Mouse (Mus musculus) heart, embryonic 14.5 days (tissue): ENCODE measurements around the gene Ttc28. TPM values are rescaled to one million over a fixed set of nuclear protein-coding genes. Genes with fewer than 3 reads are reported as not detected.
A peak's percentile ranks its signal among the peaks of the same experiment; 100 is the strongest.

ENCODE experiments used
- ATAC-seq: fragments of 200-750 bp; cut with Nextera tagmentation; 2 replicates; pipeline ENCODE4 v1.8.0; 2017; ENCODE audit warnings: low read depth, moderate TSS enrichment; ENCODE audit not compliant: insufficient number of reproducible peaks, insufficient read depth, low FRiP score
- H3K27ac ChIP-seq, 2 experiments: fragments of 200-500 bp in 1 of 2; fragments of 300-500 bp in 1 of 2; sonication (generic) in 1 of 2; replicated peaks in 1 of 2; 2 replicates each; pipeline ENCODE4 v1.5.1; 2012 to 2014; ENCODE audit warnings: low read depth in 2 of 2, low read length in 2 of 2, control low read depth in 1 of 2, mild to moderate bottlenecking in 1 of 2, mixed read lengths in 1 of 2; ENCODE audit not compliant: control insufficient read depth in 1 of 2, insufficient read depth in 1 of 2
- H3K27me3 ChIP-seq: fragments of 300-500 bp; sonication (generic); 2 replicates; pipeline ENCODE4 v1.6.1; 2014; ENCODE audit warnings: mild to moderate bottlenecking, low read length, control low read depth; ENCODE audit not compliant: control insufficient read depth, insufficient read depth
- H3K36me3 ChIP-seq: fragments of 300-500 bp; sonication (generic); 2 replicates; pipeline ENCODE4 v1.6.1; 2014; ENCODE audit warnings: mild to moderate bottlenecking, control low read depth, low read length, mixed read lengths; ENCODE audit not compliant: control insufficient read depth, insufficient read depth
- H3K4me1 ChIP-seq, 2 experiments: fragments of 200-500 bp in 1 of 2; fragments of 300-500 bp in 1 of 2; sonication (generic) in 1 of 2; 2 replicates each; pipeline ENCODE4 v1.6.1; 2012 to 2014; ENCODE audit warnings: low read length in 2 of 2, control low read depth in 1 of 2, mixed read lengths in 1 of 2; ENCODE audit not compliant: control insufficient read depth in 2 of 2, insufficient read depth in 2 of 2
- H3K4me2 ChIP-seq: fragments of 300-500 bp; sonication (generic); 2 replicates; pipeline ENCODE4 v1.6.1; 2014; ENCODE audit warnings: mild to moderate bottlenecking, low read length
- H3K4me3 ChIP-seq, 2 experiments: fragments of 200-500 bp in 1 of 2; fragments of 300-500 bp in 1 of 2; sonication (generic) in 1 of 2; 2 replicates each; pipeline ENCODE4 v1.5.1; 2012 to 2014; ENCODE audit warnings: low read length in 2 of 2, mild to moderate bottlenecking in 2 of 2, control low read depth in 1 of 2, low read depth in 1 of 2, moderate library complexity in 1 of 2; ENCODE audit not compliant: control insufficient read depth in 1 of 2, insufficient read depth in 1 of 2
- H3K9ac ChIP-seq: fragments of 300-500 bp; sonication (generic); 2 replicates; pipeline ENCODE4 v1.6.1; 2014; ENCODE audit warnings: mild to moderate bottlenecking, low read length
- H3K9me3 ChIP-seq: fragments of 300-500 bp; sonication (generic); 2 replicates; pipeline ENCODE4 v1.6.1; 2016; ENCODE audit warnings: low read length, control low read depth; ENCODE audit not compliant: control insufficient read depth
- WGBS: fragments of 180-500 bp; shearing (Covaris S2); extraction: QIAGEN DNeasy Blood & Tissue Kit; methylation state at CpG from one replicate; pipeline ENCODE4 v1.1.7; 2014; 5-methylcytosine and 5-hydroxymethylcytosine counted together
- polyA plus RNA-seq: library from polyadenylated mRNA; unstranded; fragments of >200 nt; fragmentation: Nextera tagmentation; extraction: Ambion mirVana; gene quantifications from 2 replicates; pipeline ENCODE4 v1.2.1, GENCODE M21; 2014

Gene Ttc28
- polyA plus RNA-seq, 1 experiment from 2014 or later: 9.0 TPM

GRCm38 (mm10) chr5:111155928-111156327, 276.3 kb downstream of the Ttc28 start:
- Histone ChIP-seq H3K36me3 (no peaks in the 10 kb centered on the region), H3K27me3 (no peaks in the 10 kb centered on the region), H3K4me1 (peaks cover 26 to 39% of the 10 kb centered on the region in 2 experiments), H3K27ac (peak overlapping the region in 1 of 2 experiments; percentile 11; a peak in 1 of 4 replicates), H3K9ac (no peak overlapping the region), H3K4me2 (no peak overlapping the region), H3K4me3 (no peak overlapping the region), H3K9me3 (no peaks in the 10 kb centered on the region)
- WGBS: 80% methylated on average over 12 of the region's 12 CpGs
- ATAC-seq: no peak

DNA sequence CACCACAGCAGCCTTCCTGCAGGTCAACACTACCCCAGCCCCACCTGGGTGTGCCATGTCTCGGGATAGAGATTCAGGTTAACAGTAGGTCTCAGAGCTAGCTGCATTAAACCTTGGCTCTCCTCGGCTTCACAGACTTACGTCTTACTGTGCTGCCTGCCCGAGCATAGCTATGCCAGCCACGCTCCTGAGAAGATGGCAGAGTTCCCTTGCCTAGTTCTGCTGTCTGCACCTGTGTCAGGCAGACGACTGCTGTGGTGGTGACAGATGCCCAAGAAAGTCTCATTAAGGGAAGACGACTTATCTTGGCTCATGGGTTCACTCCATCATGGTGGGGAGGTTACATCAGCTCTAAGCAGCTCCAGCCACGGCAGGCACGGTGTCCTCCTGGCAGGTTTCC, 278.7 kb downstream of the Ttc28 start:
- Histone ChIP-seq H3K4me2 (no peak overlapping the region), H3K36me3 (no peaks in the 10 kb centered on the region), H3K27ac (no peak overlapping the region), H3K4me3 (no peak overlapping the region), H3K9ac (no peak overlapping the region), H3K9me3 (no peaks in the 10 kb centered on the region), H3K4me1 (peaks cover 19 to 42% of the 10 kb centered on the region in 2 experiments), H3K27me3 (0 out of 2 replicates have a peak, but pooled peaks cover 3% of the 10 kb centered on the region)
- ATAC-seq: no peak
- 76% methylated on average over 9 of the region's 9 CpGs for WGBS

- peak overlapping the region; percentile 6 to 57; a peak in 3 of 4 replicates for H3K27ac ChIP-seq
- ATAC-seq: peak; percentile 54
- no peaks in the 10 kb centered on the region for H3K36me3 ChIP-seq
- peak overlapping the region; percentile 21; the same call in 1 of the 2 replicates for H3K9ac ChIP-seq
- peak overlapping the region; percentile 58 for H3K4me2 ChIP-seq
- 19% methylated on average over 23 of the region's 23 CpGs for WGBS
- no peaks in the 10 kb centered on the region for H3K9me3 ChIP-seq
- 0 out of 2 replicates have a peak, but pooled peaks cover 11% of the 10 kb centered on the region for H3K27me3 ChIP-seq
- peaks cover 19 to 34% of the 10 kb centered on the region in 2 experiments for H3K4me1 ChIP-seq
- peak overlapping the region; percentile 9 to 12; a peak in 3 of 4 replicates for H3K4me3 ChIP-seq
Observed at GRCm38 (mm10) chr5:111159628-111160321, 280.2 kb downstream of the Ttc28 start.

DNA sequence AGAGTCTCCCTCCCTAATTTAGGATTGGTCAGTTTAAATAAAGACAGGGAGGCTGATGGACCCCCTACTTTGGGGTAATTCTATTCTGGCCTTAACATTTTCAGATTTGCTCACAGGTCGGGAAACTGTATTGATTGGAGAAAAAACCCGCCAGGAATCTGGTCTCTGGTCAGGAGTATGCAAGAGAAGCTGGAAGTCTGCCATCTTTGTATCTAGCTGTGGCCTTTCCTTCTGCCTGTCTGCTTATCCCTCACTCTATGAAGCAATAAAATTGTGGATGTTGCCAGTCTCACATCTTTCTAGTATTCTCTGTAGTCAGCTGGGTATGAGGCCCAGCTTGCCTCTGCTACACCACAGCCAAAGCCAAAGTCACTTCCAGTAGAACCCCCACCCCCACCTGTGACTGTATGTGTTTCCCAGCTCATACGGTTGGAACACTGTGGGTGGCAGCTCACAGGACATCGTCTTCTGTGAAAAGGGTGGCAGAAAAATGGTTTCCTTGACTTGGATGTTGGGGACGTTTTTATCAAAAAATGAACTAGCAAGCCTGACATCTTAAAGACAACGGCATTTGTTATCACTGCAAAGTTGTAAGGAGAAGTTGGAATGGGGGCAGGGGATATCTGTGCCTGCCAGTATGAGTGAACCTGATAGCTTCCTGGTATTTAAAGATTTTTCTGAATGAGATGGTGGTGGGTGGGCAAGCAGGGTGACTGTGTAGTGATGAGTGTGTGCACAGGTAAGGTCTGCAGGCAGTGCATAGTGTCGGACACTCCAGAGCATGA, 281.7 kb downstream of the Ttc28 start:
- H3K4me2 ChIP-seq: no peak overlapping the region
- no peak overlapping the region for H3K9ac ChIP-seq
- no peak overlapping the region for H3K4me3 ChIP-seq
- 0 out of 2 replicates have a peak, but pooled peaks cover 11% of the 10 kb centered on the region for H3K27me3 ChIP-seq
- peaks cover 14 to 25% of the 10 kb centered on the region in 2 experiments for H3K4me1 ChIP-seq
- H3K36me3 ChIP-seq: no peaks in the 10 kb centered on the region
- no peaks in the 10 kb centered on the region for H3K9me3 ChIP-seq
- 60% methylated on average over 7 of the region's 7 CpGs for WGBS
- H3K27ac ChIP-seq: no peak overlapping the region
- ATAC-seq: no peak

DNA sequence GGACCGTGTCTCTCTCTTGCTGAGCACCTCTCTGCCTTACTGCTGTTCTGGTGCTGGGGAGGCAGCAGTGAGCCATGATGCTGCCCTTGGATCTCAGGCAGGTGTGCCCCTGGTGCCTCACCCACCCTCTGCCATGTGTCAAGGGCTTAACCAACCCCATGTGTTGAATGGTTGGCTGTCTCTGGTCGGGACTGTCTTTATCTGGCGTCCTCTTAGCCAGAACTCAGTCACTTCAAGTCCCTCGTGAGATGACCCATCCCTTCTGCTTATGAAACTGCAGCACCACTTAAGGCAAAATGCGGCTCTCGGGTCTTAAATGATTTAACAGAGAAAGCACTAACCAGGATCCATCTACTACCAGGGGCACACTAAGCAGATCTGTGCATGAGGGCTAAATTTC, 283.3 kb downstream of the Ttc28 start:
- 54% methylated on average over 6 of the region's 6 CpGs for WGBS
- Histone ChIP-seq H3K36me3 (no peaks in the 10 kb centered on the region), H3K4me2 (no peak overlapping the region), H3K4me1 (peaks cover 12 to 25% of the 10 kb centered on the region in 2 experiments), H3K9me3 (no peaks in the 10 kb centered on the region), H3K9ac (no peak overlapping the region), H3K27ac (no peak overlapping the region), H3K4me3 (no peak overlapping the region), H3K27me3 (0 out of 2 replicates have a peak, but pooled peaks cover 11% of the 10 kb centered on the region)
- no peak for ATAC-seq

DNA sequence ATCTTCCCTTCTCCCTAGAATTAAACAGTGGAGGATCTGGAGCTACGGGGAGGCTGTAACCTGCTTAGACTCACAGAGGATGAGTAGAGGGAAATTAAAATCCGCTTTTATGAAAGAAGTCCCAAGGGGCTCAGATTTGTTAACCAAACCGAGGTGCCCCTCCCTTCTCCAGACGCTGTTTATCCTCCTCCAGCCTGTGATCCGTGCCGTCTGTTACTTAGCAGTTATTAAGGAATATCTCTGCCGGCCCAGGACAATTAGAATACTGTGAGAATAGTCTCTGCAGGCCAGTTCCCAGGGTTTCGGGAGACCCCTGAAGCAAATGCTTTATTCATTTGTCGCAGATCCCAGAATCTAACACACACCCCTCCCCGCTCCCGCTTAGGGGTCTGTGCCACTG, 283.8 kb downstream of the Ttc28 start:
- Histone ChIP-seq H3K36me3 (no peaks in the 10 kb centered on the region), H3K4me2 (no peak overlapping the region), H3K4me1 (peaks cover 12 to 25% of the 10 kb centered on the region in 2 experiments), H3K4me3 (no peak overlapping the region), H3K27ac (no peak overlapping the region), H3K9ac (no peak overlapping the region), H3K9me3 (no peaks in the 10 kb centered on the region), H3K27me3 (0 out of 2 replicates have a peak, but pooled peaks cover 11% of the 10 kb centered on the region)
- ATAC-seq: no peak
- WGBS: 76% methylated on average over 11 of the region's 11 CpGs

- H3K4me3 ChIP-seq: no peak overlapping the region
- no peak for ATAC-seq
- H3K27me3 ChIP-seq: 0 out of 2 replicates have a peak, but pooled peaks cover 11% of the 10 kb centered on the region
- H3K4me2 ChIP-seq: no peak overlapping the region
- H3K4me1 ChIP-seq: peaks cover 10 to 18% of the 10 kb centered on the region in 2 experiments
- WGBS: 37% methylated on average over 9 of the region's 9 CpGs
- H3K9me3 ChIP-seq: no peaks in the 10 kb centered on the region
- no peaks in the 10 kb centered on the region for H3K36me3 ChIP-seq
- no peak overlapping the region for H3K27ac ChIP-seq
- no peak overlapping the region for H3K9ac ChIP-seq
Observed at GRCm38 (mm10) chr5:111164348-111164920, 284.8 kb downstream of the Ttc28 start.
